Mouse (Mus musculus): ENCODE results near the gene Aldoart2. TPM values are rescaled to one million over a fixed set of nuclear protein-coding genes. Genes with fewer than 3 reads are reported as not detected.

Aldoart2 gene
- polyA plus RNA-seq (2017; shearing (Covaris generic)): not detected

DNA sequence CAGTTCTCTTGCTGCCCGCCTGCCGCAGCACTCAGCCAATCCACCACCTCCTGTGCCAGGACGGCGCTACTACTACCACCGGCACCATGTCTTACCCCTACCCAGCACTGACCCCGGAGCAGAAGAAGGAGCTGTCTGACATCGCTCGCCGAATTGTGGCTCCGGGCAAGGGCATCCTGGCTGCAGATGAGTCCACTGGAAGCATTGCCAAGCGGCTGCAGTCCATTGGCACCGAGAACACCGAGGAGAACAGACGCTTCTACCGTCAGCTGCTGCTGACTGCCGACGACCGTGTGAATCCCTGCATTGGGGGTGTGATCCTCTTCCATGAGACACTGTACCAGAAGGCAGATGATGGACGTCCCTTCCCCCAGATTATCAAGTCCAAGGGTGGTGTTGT is at the start of gene Aldoart2:
Aldoart2 (plus strand) TSS at position 34 of the 400 bp plus-strand sequence.

DNA sequence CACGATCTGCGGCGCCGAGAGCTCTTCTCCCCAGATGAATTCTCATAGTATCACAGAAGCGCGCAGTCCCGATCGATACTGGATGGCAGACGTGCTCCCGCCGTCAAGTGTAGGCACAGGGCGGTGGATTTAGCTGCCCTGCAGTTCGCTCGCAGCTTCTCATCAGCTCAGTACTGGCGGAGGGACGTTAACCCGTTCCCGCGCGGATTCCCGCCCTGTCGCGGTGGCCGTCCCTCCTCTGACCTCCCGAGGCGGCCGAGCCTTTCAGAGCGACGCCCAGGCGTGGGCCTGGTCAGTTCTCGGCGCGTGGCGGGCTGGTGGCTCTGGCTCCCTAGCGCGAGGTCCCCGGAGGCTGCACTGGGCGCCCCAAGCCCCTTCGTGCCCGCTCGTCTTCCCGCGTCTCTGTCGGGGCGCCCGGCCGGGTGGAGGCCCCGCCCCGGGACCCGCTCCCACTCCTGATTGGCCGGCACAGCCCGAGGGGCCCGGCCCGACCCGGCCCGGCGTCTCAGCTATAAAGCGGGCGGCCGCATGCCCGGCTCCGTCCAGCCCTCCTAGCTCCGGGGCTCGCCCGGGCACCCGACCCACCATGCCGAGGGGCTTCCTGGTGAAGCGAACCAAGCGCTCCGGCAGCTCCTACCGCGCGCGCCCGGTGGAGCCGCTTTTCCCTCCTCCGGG is 34.0 kb downstream of the Aldoart2 start, which contains the start of gene Insm2:
Insm2 (plus strand) TSS at position 541 of the 675 bp plus-strand sequence.

Other genes with a start within 250 kb of the Aldoart2 start
- gene Psma6, start 181.0 kb upstream of the Aldoart2 start, polyA plus RNA-seq (2017; shearing (Covaris generic)): 100 to 1,000 TPM; 316 to 404 TPM
- gene Nfkbia, start 72.6 kb upstream of the Aldoart2 start, polyA plus RNA-seq (2017; shearing (Covaris generic)): 100 to 1,000 TPM; 585 to 847 TPM
- under 1 TPM; 0.13 to 0.21 TPM for gene Insm2, start 34.2 kb downstream of the Aldoart2 start, polyA plus RNA-seq (2017; shearing (Covaris generic))

Data from activated CD4-positive, CD25-positive, alpha-beta regulatory T cell (primary cell).